Mouse (Mus musculus) neutrophil, adult 59 days (primary cell): ENCODE data around the gene Xkr8. TPM values are rescaled to one million over a fixed set of nuclear protein-coding genes. Genes with fewer than 3 reads are reported as not detected.

ENCODE experiments used
- total RNA-seq, 2 experiments: library from RNA; stranded (reverse); gene quantifications; 1 replicate in 1 of 2; 2 replicates in 1 of 2; pipeline ENCODE4 v1.2.4; 2023

Xkr8 gene
- total RNA-seq: 1 to 10 TPM; 3.1 to 4.8 TPM

GRCm38 (mm10) chr4:132732148-132732684, at the start of gene Xkr8:
Xkr8 (minus strand) TSS chr4:132732546.

GRCm38 (mm10) chr4:132767914-132768876, 35.8 kb upstream of the Xkr8 start, which contains the start of gene Rpa2:
Rpa2 (plus strand) TSS chr4:132768332.

GRCm38 (mm10) chr4:132756974-132757373, 24.6 kb upstream of the Xkr8 start, which contains the start of gene Smpdl3b:
Smpdl3b (minus strand) TSS chr4:132757252.

Other genes starting within 250 kb of the Xkr8 start
- gene Sesn2, start 222.0 kb downstream of the Xkr8 start, total RNA-seq: 10 to 100 TPM; 45.0 to 47.2 TPM
- 100 to 1,000 TPM; 131 to 153 TPM for gene Atpif1, start 198.9 kb downstream of the Xkr8 start, total RNA-seq
- gene Dnajc8, start 197.0 kb downstream of the Xkr8 start, total RNA-seq: 10 to 100 TPM; 61.6 to 68.9 TPM
- gene Ptafr, start 168.5 kb downstream of the Xkr8 start, total RNA-seq: 10 to 100 TPM; 65.2 to 68.0 TPM
- 10 to 100 TPM; 32.2 to 36.1 TPM for gene Eya3, start 93.6 kb downstream of the Xkr8 start, total RNA-seq
- gene Smpdl3b, start 24.7 kb upstream of the Xkr8 start, total RNA-seq: 1 to 10 TPM; 1.7 to 2.5 TPM
- 10 to 100 TPM; 33.9 to 38.0 TPM for gene Rpa2, start 35.8 kb upstream of the Xkr8 start, total RNA-seq
- 100 to 1,000 TPM; 175 to 186 TPM for gene Themis2, start 63.8 kb upstream of the Xkr8 start, total RNA-seq
- 10 to 100 TPM; 21.7 to 24.6 TPM for gene Ppp1r8, start 110.6 kb upstream of the Xkr8 start, total RNA-seq
- 10 to 100 TPM; 17.9 to 20.8 TPM for gene Stx12, start 152.0 kb upstream of the Xkr8 start, total RNA-seq
- 10 to 100 TPM; 24.7 to 25.6 TPM for gene Fam76a, start 190.0 kb upstream of the Xkr8 start, total RNA-seq
- 100 to 1,000 TPM; 281 to 295 TPM for gene Fgr, start 241.5 kb upstream of the Xkr8 start, total RNA-seq